Mouse (Mus musculus) liver, adult 2 months (tissue): ENCODE measurements at regions not wholly inside any gene's neighbourhood (a gene's known extent, or its start where the extent isn't known, plus 50 kb on each side); places are given as distances from the start of the nearest gene placed in this dataset.

Experiments
- CTCF ChIP-seq: fragments of 200-500 bp; IDR thresholded peaks from 2 replicates; pipeline ENCODE4 v1.5.1; 2011; ENCODE audit warnings: low read depth, low read length, control low read depth
- POLR2A ChIP-seq: fragments of 200-500 bp; IDR thresholded peaks from 2 replicates; pipeline ENCODE4 v1.6.1; 2011; ENCODE audit warnings: low read length, control low read depth; ENCODE audit not compliant: insufficient read depth; ENCODE audit errors: extremely low read depth

- TF ChIP-seq POLR2A, result no peak
- TF ChIP-seq CTCF, result no peak
Observed at GRCm38 (mm10) chr14:76724826-76725225, 168.1 kb upstream of the Serp2 start.
